Mouse (Mus musculus) kidney, postnatal 10 days (tissue): ENCODE results near the gene Trim40.
A peak's percentile ranks its signal among the peaks of the same experiment; 100 is the strongest.
"Not testable (repeated sequence)": the region's sequence is repeated elsewhere in the genome, so short reads cannot be mapped to it uniquely, and the experiment has no call there.

Experiments
- DNase-seq: peaks from one replicate; pipeline ENCODE4 v3.0.0; 2021; ENCODE audit warnings: mixed read lengths

Gene Trim40

GRCm38 (mm10) chr17:36892362-36892761, 2.4 kb upstream of the Trim40 start:
- peak; percentile 58 for DNase-seq

GRCm38 (mm10) chr17:36891496-36891895, 1.6 kb upstream of the Trim40 start:
- DNase-seq, result not testable (repeated sequence)

DNA sequence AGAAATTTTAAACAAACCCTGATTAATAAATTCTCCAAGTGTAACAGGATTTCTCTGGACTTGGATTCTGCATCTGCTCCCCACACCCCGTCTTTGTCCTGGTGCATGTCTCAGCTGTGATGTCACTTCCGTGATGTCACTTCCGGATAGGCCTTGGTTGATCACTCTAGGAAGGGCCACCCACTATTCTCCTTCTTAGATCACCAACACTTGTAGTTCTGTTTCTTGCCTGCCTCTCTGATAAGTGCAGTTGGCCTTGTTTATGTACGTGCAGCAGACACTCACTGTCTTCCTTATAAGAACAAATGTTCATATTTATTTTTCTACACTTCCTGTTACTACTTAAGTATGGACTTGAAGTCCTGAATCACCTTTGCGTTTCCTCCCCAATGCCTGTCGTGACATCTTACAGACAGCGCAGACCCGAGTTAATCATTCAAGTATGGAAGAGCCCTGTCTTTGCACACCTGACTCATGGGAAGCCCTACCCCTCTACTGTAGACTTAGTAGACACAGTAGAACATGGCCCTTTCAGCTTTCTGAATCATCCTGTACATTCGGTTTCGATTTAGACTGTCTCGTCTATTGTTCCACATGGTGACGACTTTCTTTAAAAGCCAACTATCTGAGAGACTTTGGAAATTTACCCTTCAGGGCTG, 4.7 kb downstream of the Trim40 start:
- no peak for DNase-seq

DNA sequence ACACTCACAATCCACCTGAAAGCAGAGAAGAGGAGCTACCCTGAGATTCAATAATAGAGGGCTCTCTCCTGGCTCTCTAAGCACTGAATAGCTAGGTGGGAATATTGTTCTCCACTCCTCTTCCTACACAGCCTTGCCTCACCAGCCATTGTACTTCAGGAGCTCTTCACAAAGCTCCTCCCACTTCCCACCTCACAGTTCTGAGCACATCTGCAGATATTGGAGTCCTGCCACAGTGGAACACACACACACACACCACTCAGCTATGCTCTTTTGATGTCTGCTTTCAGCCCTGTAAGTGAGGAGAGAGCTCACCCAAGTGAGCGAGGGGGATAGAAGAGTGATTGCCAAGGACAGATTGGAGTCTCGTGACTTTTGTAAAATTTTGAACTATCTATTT, 6.6 kb downstream of the Trim40 start:
- no peak for DNase-seq

DNA sequence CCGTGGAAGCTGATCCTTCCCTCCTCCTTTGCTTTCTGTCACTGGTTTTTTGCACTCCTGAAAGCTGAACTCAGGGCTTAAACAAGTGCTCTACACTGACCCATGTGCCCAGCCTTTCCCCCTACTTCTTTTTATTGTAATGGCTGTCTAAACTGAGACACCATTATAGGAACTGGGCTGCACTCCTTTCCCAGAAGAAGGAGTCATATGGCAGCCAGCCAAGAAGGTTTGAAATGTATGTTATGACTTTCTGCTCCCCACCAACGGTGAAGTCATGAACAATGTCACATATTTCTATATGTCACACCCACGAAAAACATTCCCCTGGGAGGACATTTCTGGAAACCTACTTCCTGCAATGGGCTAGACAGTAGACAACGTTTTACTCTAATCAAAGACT, 15.3 kb downstream of the Trim40 start:
- DNase-seq, result no peak

GRCm38 (mm10) chr17:36869955-36870810, 19.7 kb downstream of the Trim40 start:
- peak; percentile 62 for DNase-seq

GRCm38 (mm10) chr17:36869284-36869954, 20.5 kb downstream of the Trim40 start, which contains the start of gene Trim10:
Trim10 (plus strand) TSS chr17:36869574.
- DNase-seq, result no peak

GRCm38 (mm10) chr17:36868836-36869235, 21.1 kb downstream of the Trim40 start:
- no peak for DNase-seq

- no peak for DNase-seq
Measured at GRCm38 (mm10) chr17:36866719-36867527, 23.0 kb downstream of the Trim40 start, which contains the start of gene Trim15. Trim15 (minus strand) TSS chr17:36867210.

GRCm38 (mm10) chr17:36861680-36862079, 28.2 kb downstream of the Trim40 start:
- no peak for DNase-seq

GRCm38 (mm10) chr17:36858181-36858580, 31.7 kb downstream of the Trim40 start:
- DNase-seq, result no peak

- no peak for DNase-seq
Measured at GRCm38 (mm10) chr17:36856236-36856635, 33.7 kb downstream of the Trim40 start.

- no peak for DNase-seq
Measured at GRCm38 (mm10) chr17:36855484-36855883, 34.4 kb downstream of the Trim40 start.

DNA sequence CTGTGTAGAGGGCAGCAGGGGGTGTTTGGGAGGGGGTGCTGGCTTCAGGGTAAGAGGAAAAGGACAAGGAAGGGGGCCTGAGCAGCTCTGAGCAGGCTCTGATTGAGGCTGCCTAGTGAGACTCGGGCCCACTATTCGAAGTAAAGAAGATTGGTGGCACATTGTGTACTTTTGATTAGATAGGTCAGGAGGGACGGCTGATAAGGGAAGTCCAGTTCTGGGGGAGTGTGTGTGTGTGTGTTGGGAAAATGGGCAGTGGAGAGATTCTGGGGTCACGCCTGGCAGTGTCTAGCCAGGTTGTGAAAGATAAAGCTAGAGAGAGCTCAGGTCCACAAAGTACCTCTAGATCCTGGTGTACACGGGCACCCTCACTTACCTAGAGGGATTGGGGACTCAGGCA, 38.3 kb downstream of the Trim40 start:
- no peak for DNase-seq

- DNase-seq, result no peak
Measured at GRCm38 (mm10) chr17:36851200-36851599, 38.7 kb downstream of the Trim40 start.

- DNase-seq, result no peak
Measured at GRCm38 (mm10) chr17:36849992-36850391, 39.9 kb downstream of the Trim40 start.

GRCm38 (mm10) chr17:36848911-36849310, 41.0 kb downstream of the Trim40 start:
- no peak for DNase-seq

DNA sequence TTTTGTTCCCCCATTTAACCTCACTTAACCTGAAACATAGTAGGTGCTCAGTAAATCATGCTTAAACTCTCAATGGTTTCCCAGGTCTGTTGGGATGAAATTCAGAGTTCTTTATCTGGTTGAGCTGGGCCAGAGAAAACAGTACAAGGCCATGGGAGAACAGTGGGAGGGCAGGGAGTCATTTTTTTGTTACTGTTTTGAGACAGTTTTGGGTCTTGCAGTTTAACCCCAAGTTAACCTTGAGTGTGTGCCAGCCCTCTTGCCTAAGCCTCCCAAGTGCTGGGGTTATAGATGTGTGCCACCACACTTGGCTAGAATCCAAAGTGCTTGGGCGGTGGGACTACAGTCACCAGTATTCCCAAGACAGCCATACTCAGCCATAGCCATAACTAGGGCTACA, 45.2 kb downstream of the Trim40 start:
- DNase-seq, result no peak

- peak; percentile 26 for DNase-seq
Measured at GRCm38 (mm10) chr17:36844286-36844719, 45.6 kb downstream of the Trim40 start.

- no peak for DNase-seq
Measured at GRCm38 (mm10) chr17:36843696-36844095, 46.2 kb downstream of the Trim40 start.

GRCm38 (mm10) chr17:36840961-36841445, 48.9 kb downstream of the Trim40 start:
- no peak for DNase-seq

DNA sequence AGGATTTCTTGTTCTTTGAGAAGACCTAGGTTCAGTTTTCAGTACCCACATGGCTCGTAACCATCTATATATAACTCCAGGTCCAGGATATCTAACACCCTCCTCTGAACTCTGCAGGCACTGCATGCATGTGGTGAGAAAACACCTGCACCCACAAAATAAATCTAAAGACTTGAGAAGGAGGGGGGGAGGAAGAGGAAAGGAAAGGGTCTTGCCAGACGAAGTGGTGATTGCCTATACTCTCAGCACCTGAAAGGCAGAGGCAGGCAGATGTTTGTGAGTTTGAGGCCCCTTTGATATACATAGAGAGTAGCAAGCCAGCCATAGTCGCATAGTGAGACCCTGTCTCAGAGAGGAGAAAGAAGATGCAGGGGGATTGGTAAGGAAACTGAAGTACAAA, 50.0 kb downstream of the Trim40 start:
- DNase-seq, result no peak
